Mouse (Mus musculus): ENCODE results near the gene Bcar3. TPM values are rescaled to one million over a fixed set of nuclear protein-coding genes. Genes with fewer than 3 reads are reported as not detected.
A peak's percentile ranks its signal among the peaks of the same experiment; 100 is the strongest.

Bcar3 gene
- polyA plus RNA-seq, 1 experiment from 2014 or later = 4.5 TPM

- Histone ChIP-seq H3K27me3 (ENCODE audit: control insufficient read depth, insufficient read depth, low read length) (peaks cover 42% of the 10 kb centered on the region), H3K4me2 (ENCODE audit: low read depth, low read length) (no peak overlapping the region), H3K4me1 (ENCODE audit: control insufficient read depth, insufficient read depth, low read length) (no peaks in the 10 kb centered on the region), H3K9me3 (replicated peaks; ENCODE audit: control insufficient read depth, low read length) (no peaks in the 10 kb centered on the region), H3K27ac (ENCODE audit: low read length) (no peak overlapping the region), H3K9ac (ENCODE audit: low read length) (no peak overlapping the region), H3K4me3 (ENCODE audit: low read length) (no peak overlapping the region), H3K36me3 (ENCODE audit: control insufficient read depth, insufficient read depth) (no peaks in the 10 kb centered on the region)
- ATAC-seq (replicated peaks; ENCODE audit: extremely low read depth, insufficient read depth, low FRiP score) = no peak
- WGBS = 80% methylated on average over 6 of the region's 6 CpGs
Observed at GRCm38 (mm10) chr3:122323841-122324240, 29.9 kb downstream of the Bcar3 start.

GRCm38 (mm10) chr3:122324528-122324927, 30.6 kb downstream of the Bcar3 start:
- WGBS = 90% methylated on average over 3 of the region's 3 CpGs
- H3K4me2 ChIP-seq (ENCODE audit: low read depth, low read length) = no peak overlapping the region
- H3K36me3 ChIP-seq (ENCODE audit: control insufficient read depth, insufficient read depth) = no peaks in the 10 kb centered on the region
- H3K27me3 ChIP-seq (ENCODE audit: control insufficient read depth, insufficient read depth, low read length) = peaks cover 38% of the 10 kb centered on the region
- no peak overlapping the region for H3K4me3 ChIP-seq (ENCODE audit: low read length)
- H3K4me1 ChIP-seq (ENCODE audit: control insufficient read depth, insufficient read depth, low read length) = no peaks in the 10 kb centered on the region
- no peak overlapping the region for H3K9ac ChIP-seq (ENCODE audit: low read length)
- H3K9me3 ChIP-seq (replicated peaks; ENCODE audit: control insufficient read depth, low read length) = no peaks in the 10 kb centered on the region
- H3K27ac ChIP-seq (ENCODE audit: low read length) = no peak overlapping the region
- ATAC-seq (replicated peaks; ENCODE audit: extremely low read depth, insufficient read depth, low FRiP score) = no peak

GRCm38 (mm10) chr3:122330484-122330883, 36.5 kb downstream of the Bcar3 start:
- Histone ChIP-seq H3K9me3 (replicated peaks; ENCODE audit: control insufficient read depth, low read length) (no peaks in the 10 kb centered on the region), H3K4me1 (ENCODE audit: control insufficient read depth, insufficient read depth, low read length) (no peaks in the 10 kb centered on the region), H3K36me3 (ENCODE audit: control insufficient read depth, insufficient read depth) (no peaks in the 10 kb centered on the region), H3K4me2 (ENCODE audit: low read depth, low read length) (no peak overlapping the region), H3K27me3 (ENCODE audit: control insufficient read depth, insufficient read depth, low read length) (peaks cover 42% of the 10 kb centered on the region), H3K9ac (ENCODE audit: low read length) (no peak overlapping the region), H3K27ac (ENCODE audit: low read length) (no peak overlapping the region), H3K4me3 (ENCODE audit: low read length) (no peak overlapping the region)
- WGBS = 53% methylated on average over 12 of the region's 12 CpGs
- ATAC-seq (replicated peaks; ENCODE audit: extremely low read depth, insufficient read depth, low FRiP score) = no peak

- H3K27ac ChIP-seq (ENCODE audit: low read length) = peak overlapping the region; percentile 37; the same call in 1 of the 2 replicates
- H3K27me3 ChIP-seq (ENCODE audit: control insufficient read depth, insufficient read depth, low read length) = peaks cover 31% of the 10 kb centered on the region
- no peak; the same call in 1 of the 2 replicates for ATAC-seq (replicated peaks; ENCODE audit: extremely low read depth, insufficient read depth, low FRiP score)
Observed at GRCm38 (mm10) chr3:122333493-122333892, 39.6 kb downstream of the Bcar3 start.

GRCm38 (mm10) chr3:122333902-122334301, 40.0 kb downstream of the Bcar3 start:
- no peak overlapping the region for H3K4me3 ChIP-seq (ENCODE audit: low read length)
- 0 out of 2 replicates have a peak overlapping the region, but pooled peaks have one; percentile 24 for H3K27ac ChIP-seq (ENCODE audit: low read length)
- H3K4me1 ChIP-seq (ENCODE audit: control insufficient read depth, insufficient read depth, low read length) = no peaks in the 10 kb centered on the region
- no peak overlapping the region for H3K4me2 ChIP-seq (ENCODE audit: low read depth, low read length)
- no peak overlapping the region for H3K9ac ChIP-seq (ENCODE audit: low read length)
- ATAC-seq (replicated peaks; ENCODE audit: extremely low read depth, insufficient read depth, low FRiP score) = no peak
- no peaks in the 10 kb centered on the region for H3K9me3 ChIP-seq (replicated peaks; ENCODE audit: control insufficient read depth, low read length)
- 46% methylated on average over 7 of the region's 7 CpGs for WGBS
- H3K27me3 ChIP-seq (ENCODE audit: control insufficient read depth, insufficient read depth, low read length) = peaks cover 31% of the 10 kb centered on the region
- H3K36me3 ChIP-seq (ENCODE audit: control insufficient read depth, insufficient read depth) = no peaks in the 10 kb centered on the region

More at GRCm38 (mm10) chr3:122333493-122333892, 39.6 kb downstream of the Bcar3 start:
- Histone ChIP-seq H3K4me2 (ENCODE audit: low read depth, low read length) (no peak overlapping the region), H3K36me3 (ENCODE audit: control insufficient read depth, insufficient read depth) (no peaks in the 10 kb centered on the region), H3K4me1 (ENCODE audit: control insufficient read depth, insufficient read depth, low read length) (no peaks in the 10 kb centered on the region), H3K9ac (ENCODE audit: low read length) (no peak overlapping the region), H3K9me3 (replicated peaks; ENCODE audit: control insufficient read depth, low read length) (no peaks in the 10 kb centered on the region), H3K4me3 (ENCODE audit: low read length) (no peak overlapping the region)
- WGBS = 49% methylated on average over 4 of the region's 4 CpGs

- WGBS = 41% methylated on average over 7 of the region's 7 CpGs
- no peaks in the 10 kb centered on the region for H3K4me1 ChIP-seq (ENCODE audit: control insufficient read depth, insufficient read depth, low read length)
Observed at GRCm38 (mm10) chr3:122334375-122334774, 40.4 kb downstream of the Bcar3 start.

GRCm38 (mm10) chr3:122336030-122336429, 42.1 kb downstream of the Bcar3 start:
- Histone ChIP-seq H3K36me3 (ENCODE audit: control insufficient read depth, insufficient read depth) (no peaks in the 10 kb centered on the region), H3K4me3 (ENCODE audit: low read length) (no peak overlapping the region), H3K9me3 (replicated peaks; ENCODE audit: control insufficient read depth, low read length) (no peaks in the 10 kb centered on the region), H3K27me3 (ENCODE audit: control insufficient read depth, insufficient read depth, low read length) (peaks cover 15% of the 10 kb centered on the region), H3K9ac (ENCODE audit: low read length) (no peak overlapping the region), H3K4me1 (ENCODE audit: control insufficient read depth, insufficient read depth, low read length) (no peaks in the 10 kb centered on the region), H3K4me2 (ENCODE audit: low read depth, low read length) (no peak overlapping the region), H3K27ac (ENCODE audit: low read length) (no peak overlapping the region)
- no peak for ATAC-seq (replicated peaks; ENCODE audit: extremely low read depth, insufficient read depth, low FRiP score)
- WGBS = 81% methylated on average over 4 of the region's 4 CpGs

More at GRCm38 (mm10) chr3:122334375-122334774, 40.4 kb downstream of the Bcar3 start:
- no peak overlapping the region for H3K4me3 ChIP-seq (ENCODE audit: low read length)
- H3K9ac ChIP-seq (ENCODE audit: low read length) = no peak overlapping the region
- no peak for ATAC-seq (replicated peaks; ENCODE audit: extremely low read depth, insufficient read depth, low FRiP score)
- no peaks in the 10 kb centered on the region for H3K36me3 ChIP-seq (ENCODE audit: control insufficient read depth, insufficient read depth)
- no peaks in the 10 kb centered on the region for H3K9me3 ChIP-seq (replicated peaks; ENCODE audit: control insufficient read depth, low read length)
- H3K27ac ChIP-seq (ENCODE audit: low read length) = no peak overlapping the region
- H3K4me2 ChIP-seq (ENCODE audit: low read depth, low read length) = no peak overlapping the region
- peaks cover 29% of the 10 kb centered on the region for H3K27me3 ChIP-seq (ENCODE audit: control insufficient read depth, insufficient read depth, low read length)

GRCm38 (mm10) chr3:122337992-122338391, 44.1 kb downstream of the Bcar3 start:
- no peaks in the 10 kb centered on the region for H3K9me3 ChIP-seq (replicated peaks; ENCODE audit: control insufficient read depth, low read length)
- ATAC-seq (replicated peaks; ENCODE audit: extremely low read depth, insufficient read depth, low FRiP score) = no peak
- peaks cover 7% of the 10 kb centered on the region for H3K27me3 ChIP-seq (ENCODE audit: control insufficient read depth, insufficient read depth, low read length)
- H3K27ac ChIP-seq (ENCODE audit: low read length) = no peak overlapping the region
- H3K36me3 ChIP-seq (ENCODE audit: control insufficient read depth, insufficient read depth) = no peaks in the 10 kb centered on the region
- no peak overlapping the region for H3K4me2 ChIP-seq (ENCODE audit: low read depth, low read length)
- 59% methylated on average over 5 of the region's 5 CpGs for WGBS
- H3K9ac ChIP-seq (ENCODE audit: low read length) = no peak overlapping the region
- H3K4me3 ChIP-seq (ENCODE audit: low read length) = no peak overlapping the region
- no peaks in the 10 kb centered on the region for H3K4me1 ChIP-seq (ENCODE audit: control insufficient read depth, insufficient read depth, low read length)

GRCm38 (mm10) chr3:122338897-122339296, 45.0 kb downstream of the Bcar3 start:
- Histone ChIP-seq H3K9me3 (replicated peaks; ENCODE audit: control insufficient read depth, low read length) (no peaks in the 10 kb centered on the region), H3K36me3 (ENCODE audit: control insufficient read depth, insufficient read depth) (no peaks in the 10 kb centered on the region), H3K4me3 (ENCODE audit: low read length) (no peak overlapping the region), H3K27me3 (ENCODE audit: control insufficient read depth, insufficient read depth, low read length) (0 out of 2 replicates have a peak, but pooled peaks cover under 1% of the 10 kb centered on the region), H3K9ac (ENCODE audit: low read length) (no peak overlapping the region), H3K4me1 (ENCODE audit: control insufficient read depth, insufficient read depth, low read length) (no peaks in the 10 kb centered on the region), H3K27ac (ENCODE audit: low read length) (no peak overlapping the region), H3K4me2 (ENCODE audit: low read depth, low read length) (no peak overlapping the region)
- WGBS = 91% methylated on average over 7 of the region's 7 CpGs
- no peak for ATAC-seq (replicated peaks; ENCODE audit: extremely low read depth, insufficient read depth, low FRiP score)

Data from heart, embryonic 16.5 days (tissue).